Mouse (Mus musculus): ENCODE data around the gene Trib3.

GRCm38 (mm10) chr2:152375652-152376344, 32.0 kb upstream of the Trib3 start:
- TF ChIP-seq CTCF (IDR thresholded peaks at IDR 0.05; ENCODE audit: control insufficient read depth, insufficient read depth, low read length) (no peak), POLR2A (IDR thresholded peaks at IDR 0.05; ENCODE audit: borderline replicate concordance, control insufficient read depth, low read depth, low read length) (no peak)

Data from bone marrow, adult 2 months (tissue).